Mouse (Mus musculus) skeletal muscle tissue, adult 2 months (tissue): ENCODE data around the gene Tmem230.

Source experiments
- DNase-seq: peaks from one replicate; pipeline ENCODE4 v3.0.0-alpha.2; 2012; ENCODE audit warnings: low read depth, low spot score

The Tmem230 gene

DNA sequence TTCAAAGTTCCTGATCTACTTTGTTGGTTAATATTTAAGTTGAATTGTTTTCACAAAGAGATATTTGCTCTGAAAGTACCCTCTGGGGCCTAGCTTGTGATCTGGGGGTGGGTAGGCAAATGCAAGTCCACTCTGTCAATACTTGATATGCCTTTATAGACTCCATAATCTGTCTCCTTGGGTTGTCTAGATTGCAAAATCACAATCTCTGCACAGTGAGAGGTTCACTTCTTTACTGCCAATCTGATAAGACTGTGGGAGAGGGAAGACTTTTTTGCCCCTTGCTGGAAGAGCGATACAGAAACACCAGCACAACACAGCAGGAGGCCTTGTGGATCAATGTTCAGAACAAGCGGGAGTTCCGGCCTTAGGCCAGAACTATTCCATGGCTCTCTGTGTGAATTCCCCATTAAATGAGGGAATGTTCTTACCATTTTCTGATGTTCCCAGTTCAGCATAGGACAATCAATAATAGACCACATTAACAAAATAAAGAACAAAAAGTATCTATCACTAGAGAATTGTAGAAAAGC is 15.1 kb downstream of the Tmem230 start:
- DNase-seq: no peak

DNA sequence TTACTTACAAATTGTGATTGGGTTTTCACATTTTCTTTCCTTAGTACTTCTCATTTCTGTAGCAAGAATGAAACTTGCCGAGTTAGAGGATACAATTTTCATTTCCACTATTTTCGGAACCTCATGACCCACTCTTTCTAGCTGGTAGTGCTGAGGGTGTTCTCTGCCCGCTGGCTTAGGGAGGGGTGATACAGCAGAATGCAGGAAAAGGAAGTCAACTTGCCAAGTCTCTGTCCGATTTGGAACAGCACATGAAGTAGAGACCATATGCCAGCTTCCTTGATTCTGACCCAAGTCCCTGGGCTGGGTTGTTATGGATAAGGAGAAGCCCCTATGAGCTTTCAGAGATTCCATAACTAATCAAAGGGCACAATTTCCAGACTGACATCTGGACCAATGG is 23.2 kb downstream of the Tmem230 start:
- DNase-seq: peak; percentile 41

DNA sequence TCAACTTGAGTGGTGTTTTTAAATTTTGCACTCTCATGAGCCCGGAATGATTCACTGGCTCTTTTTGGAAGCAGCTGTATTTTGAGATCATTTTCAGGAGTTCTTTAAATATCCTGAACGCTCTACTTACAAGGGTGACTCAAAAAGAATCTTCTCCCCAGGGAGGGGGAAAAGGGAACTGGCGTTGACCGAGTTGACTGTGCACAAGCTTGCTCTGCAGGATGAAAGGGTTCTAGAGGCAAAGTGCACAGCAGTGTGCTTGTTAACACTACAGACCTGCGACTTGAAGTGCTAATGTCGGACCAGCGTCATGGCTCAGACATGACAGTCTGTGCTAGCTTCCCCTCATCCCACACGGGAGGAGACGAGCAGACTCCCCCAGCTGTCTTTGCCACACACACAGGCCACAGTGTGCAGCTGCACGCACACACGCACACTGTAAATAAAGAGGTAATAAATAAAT is 26.0 kb downstream of the Tmem230 start:
- peak; percentile 80 for DNase-seq

DNA sequence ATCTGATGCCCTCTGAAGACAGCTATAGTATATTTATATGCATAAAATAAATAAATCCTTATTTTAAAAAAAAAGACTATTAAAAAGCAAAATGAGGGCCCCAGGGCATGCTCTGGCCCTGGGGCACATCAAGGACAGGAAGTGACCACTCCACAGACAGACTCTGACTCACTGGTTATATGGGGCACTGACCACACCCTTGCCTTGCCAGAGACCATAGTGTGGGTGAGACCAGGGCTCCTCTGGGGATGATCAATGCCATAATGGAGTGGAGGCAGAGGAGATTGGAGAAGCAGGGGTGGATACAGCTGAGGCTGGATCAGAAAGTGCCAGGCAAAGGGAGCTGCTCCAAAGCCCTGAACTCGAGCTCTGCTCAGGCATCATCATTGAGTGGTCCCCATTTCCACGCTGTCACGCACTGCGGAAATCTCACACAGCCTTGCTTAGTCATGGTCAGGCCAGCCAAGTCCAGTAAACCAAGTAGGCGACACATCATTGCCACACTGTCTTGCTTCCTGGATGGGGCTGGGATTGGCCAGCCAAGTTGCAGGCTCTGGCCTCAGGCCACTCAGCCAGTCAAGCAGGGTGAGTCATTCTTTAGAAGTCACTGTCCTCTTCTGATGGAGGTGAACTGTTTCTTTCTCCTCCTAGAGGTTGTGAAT is 35.5 kb downstream of the Tmem230 start:
- DNase-seq: peak; percentile 87

DNA sequence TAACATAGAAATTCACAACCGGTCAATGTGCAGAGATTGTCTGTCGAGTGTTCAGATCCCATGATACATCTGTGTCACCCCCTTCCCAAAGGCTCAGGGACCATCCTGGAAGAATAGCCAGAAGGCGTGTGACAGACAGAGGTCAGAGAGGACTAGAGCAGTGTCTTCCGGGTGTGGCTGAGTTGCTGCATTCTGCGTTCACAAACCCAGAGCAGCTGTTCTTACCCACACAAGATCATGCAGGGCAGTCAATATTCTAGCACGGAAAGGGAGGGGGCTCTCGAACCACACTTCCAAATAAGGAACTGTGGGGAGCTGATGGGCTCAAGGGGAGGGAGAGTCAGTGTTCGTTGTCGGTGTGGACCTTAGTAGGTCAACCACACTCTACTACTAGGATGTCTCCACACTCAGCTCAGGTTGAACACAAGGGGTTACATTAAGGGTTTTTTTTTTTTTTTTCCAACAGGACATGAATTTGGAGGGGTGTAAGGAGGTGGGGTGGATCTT is 36.7 kb downstream of the Tmem230 start:
- no peak for DNase-seq

DNA sequence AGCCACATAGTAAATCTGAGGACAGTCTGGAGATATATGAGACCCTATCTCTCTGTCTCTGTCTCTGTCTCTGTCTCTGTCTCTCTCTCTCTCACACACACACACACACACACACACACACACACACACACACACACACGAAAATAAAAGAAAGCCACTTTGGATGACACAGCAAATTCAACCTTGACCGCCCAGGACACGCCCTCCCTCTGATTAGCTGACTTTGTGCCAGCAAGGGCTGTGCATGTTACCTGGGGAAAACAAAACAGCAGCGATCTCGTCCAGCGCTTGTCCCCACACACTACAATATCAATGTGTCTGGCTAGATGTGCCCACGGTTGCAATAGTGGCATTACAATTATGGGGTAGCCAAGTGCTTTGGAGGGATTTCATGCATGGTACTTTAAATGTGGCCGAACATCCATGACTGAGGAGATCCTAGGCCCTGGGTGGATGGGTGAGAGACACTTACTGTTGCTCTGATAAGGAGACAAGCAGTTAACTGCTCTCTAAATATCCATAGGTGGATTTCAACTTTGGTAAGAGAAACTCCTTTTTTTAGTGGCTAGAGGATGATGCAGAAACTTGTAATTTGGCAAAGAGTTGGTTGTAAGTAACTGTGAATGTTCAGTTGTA is 39.2 kb downstream of the Tmem230 start:
- no peak for DNase-seq

DNA sequence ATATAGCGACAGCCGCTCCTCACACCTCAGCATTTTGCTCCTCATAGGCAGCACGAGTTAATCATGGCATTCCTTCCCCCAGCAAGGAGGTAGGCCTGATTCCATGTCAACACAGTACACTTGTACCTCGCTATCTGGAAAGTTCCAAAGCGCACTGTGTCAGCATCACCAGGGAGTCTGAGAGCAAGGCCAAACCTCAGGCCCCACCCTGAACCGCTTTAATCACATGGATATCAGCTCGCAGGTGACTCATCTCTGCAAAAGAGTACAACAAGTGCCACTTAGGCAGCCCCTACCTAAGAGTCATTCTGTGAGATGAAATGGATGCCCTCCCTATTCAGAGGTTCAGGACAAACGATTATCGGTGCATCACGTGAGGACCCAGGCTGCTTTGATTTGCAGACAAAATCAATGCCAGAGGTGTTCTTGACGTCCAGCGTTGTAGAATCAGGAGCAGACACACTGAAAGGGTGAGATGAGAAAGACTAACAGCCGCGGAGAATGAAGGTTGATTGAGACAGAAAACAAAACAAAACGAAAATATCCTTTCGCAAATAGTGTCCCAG is 41.2 kb downstream of the Tmem230 start:
- no peak for DNase-seq

DNA sequence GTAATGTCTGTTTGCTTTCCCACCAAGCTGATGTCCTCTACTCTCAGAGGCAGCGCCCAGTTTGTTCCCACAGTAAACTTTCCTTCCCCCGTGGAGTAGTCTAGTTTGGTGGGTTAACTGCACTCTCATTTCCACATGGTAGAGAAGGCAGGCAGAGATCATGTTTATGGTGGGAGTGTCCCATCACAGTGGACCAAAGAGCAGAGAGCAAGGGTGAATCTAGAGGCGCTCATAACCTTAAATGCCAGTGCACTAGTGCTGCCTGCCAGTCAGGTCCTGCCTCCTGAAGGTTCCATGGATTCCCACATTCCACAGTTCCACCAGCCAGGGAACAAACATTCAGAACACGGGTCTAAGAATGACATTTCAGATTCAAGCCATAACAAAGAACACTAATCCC is 42.1 kb downstream of the Tmem230 start:
- no peak for DNase-seq

DNA sequence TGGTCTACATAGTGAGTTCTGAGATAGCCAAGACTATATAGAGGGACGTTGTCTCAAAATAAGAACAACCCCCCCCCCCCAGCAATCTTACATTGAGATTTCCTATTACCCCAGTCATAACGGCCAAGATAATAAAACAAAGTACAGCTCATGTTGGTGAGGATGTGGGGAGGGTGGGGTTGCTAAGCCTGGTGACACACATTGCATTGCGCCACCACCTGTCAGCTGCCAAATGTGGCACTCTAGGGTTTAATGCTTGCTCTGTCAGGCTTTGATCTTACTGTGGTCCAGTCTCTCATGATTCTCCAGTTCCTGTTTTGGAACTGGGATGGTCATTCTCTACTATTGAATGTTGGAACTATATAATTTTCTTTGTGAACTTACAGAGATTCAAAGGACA is 43.8 kb downstream of the Tmem230 start:
- no peak for DNase-seq

DNA sequence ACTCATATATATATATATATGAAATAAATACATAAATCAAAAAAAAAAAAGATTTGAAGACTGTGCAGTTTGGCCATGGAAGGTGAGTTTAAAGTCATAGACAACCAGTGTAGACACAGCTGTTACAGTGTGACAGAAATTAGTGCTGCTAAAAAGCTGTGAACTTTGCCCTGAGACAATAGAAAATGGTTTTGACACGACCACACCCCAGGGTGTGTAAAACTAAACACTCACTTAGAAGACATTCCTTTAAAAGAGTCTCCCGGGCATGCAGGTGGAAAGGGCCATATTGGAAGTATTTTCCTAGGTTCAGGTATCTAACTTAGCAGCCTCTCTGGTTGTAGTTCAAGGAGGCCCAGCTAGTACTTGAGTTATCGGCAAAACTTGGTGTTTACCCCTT is 44.4 kb downstream of the Tmem230 start:
- no peak for DNase-seq

DNA sequence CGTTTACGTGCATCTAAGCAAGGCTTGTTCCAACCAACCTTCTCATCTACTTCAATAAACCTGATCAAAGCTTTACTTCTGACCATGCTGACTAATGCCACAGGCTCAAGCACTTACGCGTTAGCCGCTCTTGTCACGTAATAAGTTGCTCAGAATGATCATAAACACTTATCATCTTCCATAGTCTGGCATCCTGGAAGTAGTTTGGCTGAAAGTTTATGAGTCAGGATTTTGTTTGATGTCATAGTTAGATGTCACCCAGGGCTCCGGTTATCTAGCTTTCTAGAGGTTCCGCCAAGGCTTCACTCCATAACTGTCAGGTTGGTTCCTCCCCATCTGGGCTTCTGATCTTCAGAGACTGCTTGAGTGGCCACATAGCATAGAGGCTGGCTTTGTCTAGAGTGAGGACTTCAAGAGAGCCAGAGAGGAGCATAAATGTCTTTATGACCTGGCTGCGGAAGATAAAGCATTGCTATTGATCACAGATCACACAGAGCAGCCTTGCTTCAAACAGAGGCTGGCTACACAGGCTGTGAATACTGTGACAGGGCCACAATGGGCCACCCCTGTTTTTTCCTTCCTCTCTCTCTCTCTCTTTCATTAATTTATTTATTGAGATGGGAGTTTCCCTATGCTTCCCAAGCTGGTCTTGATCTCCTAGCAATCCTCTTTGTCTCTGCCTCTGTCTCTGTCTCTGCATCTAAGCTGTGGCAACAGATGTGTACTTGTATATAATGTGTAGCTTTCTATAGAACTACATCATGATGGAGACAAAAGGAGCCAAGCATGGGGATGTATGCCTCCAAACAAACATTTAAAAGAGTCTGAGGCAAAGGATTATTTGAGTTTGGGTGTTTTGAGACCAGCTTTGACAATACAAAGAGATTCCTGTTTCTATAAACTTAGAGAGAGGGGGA is 49.3 kb downstream of the Tmem230 start:
- DNase-seq: no peak

DNA sequence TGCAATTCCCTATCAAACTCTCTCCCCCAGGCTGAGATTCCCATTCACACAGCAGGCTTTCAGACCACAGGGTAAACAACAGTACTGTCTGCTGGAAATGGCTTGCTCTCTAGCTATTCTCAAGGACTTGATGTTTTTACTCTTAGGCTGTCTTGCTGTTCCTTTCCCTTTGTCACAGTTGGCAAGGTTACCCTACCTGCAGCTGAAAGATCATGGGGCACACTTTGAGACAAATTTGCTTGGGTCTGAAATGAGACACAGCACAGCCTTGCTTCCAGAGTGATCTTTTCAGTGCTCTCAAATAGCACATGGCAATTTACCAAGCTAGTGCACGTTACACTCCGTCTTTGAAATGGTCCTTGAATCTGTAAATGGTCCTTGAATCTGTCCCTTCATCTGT is 52.0 kb downstream of the Tmem230 start:
- peak; percentile 29 for DNase-seq

DNA sequence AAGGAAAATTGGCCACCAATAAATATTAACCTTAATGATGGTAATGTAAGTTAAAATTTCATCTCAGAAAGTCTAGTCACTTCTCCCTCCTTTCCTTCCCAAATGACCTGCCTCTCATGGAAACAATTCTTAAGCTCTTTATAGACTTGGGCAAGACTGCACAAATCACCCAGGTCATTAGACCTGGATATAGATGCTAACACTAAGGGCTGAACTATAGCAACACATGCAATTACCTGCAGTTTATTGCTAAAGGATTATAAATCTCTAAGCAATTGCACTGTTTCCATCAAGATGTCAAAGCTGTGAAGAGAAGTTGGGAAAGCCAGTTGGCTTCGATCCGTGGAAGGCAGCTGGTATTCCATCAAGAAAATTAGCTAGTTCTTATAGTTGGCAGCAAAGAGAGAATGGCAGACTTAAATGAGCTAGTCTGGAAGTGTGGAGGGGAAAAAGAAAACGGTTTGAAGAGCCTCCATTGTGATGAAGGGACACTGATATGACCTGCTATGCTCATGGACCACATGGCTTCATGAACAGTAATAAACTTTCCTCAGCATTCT is 56.9 kb downstream of the Tmem230 start:
- no peak for DNase-seq
